Mouse (Mus musculus) heart, embryonic 12.5 days (tissue): ENCODE measurements around the gene Pank3. TPM values are rescaled to one million over a fixed set of nuclear protein-coding genes. Genes with fewer than 3 reads are reported as not detected.
A peak's percentile ranks its signal among the peaks of the same experiment; 100 is the strongest.

Experiments
- ATAC-seq: fragments of 200-750 bp; cut with Nextera tagmentation; 2 replicates; pipeline ENCODE4 v1.8.0; 2017; ENCODE audit warnings: moderate TSS enrichment, moderate library complexity; ENCODE audit not compliant: insufficient number of reproducible peaks, low FRiP score
- H3K27ac ChIP-seq: fragments of 300-500 bp; sonication (generic); 2 replicates; pipeline ENCODE4 v1.5.1; 2016; ENCODE audit warnings: mild to moderate bottlenecking, moderate library complexity; ENCODE audit not compliant: poor library complexity, severe bottlenecking
- H3K27me3 ChIP-seq: fragments of 300-500 bp; sonication (generic); replicated peaks from 2 replicates; pipeline ENCODE4 v1.6.1; 2016; ENCODE audit warnings: mild to moderate bottlenecking, moderate library complexity
- H3K36me3 ChIP-seq: fragments of 300-500 bp; sonication (generic); 2 replicates; pipeline ENCODE4 v1.6.1; 2016; ENCODE audit warnings: mild to moderate bottlenecking, moderate library complexity
- H3K4me1 ChIP-seq: fragments of 300-500 bp; sonication (generic); replicated peaks from 2 replicates; pipeline ENCODE4 v1.6.1; 2016; ENCODE audit warnings: mild to moderate bottlenecking
- H3K4me2 ChIP-seq: fragments of 300-500 bp; sonication (generic); 2 replicates; pipeline ENCODE4 v1.6.1; 2016; ENCODE audit warnings: mild to moderate bottlenecking, moderate library complexity
- H3K4me3 ChIP-seq: fragments of 300-500 bp; sonication (generic); 2 replicates; pipeline ENCODE4 v1.5.1; 2016; ENCODE audit warnings: mild to moderate bottlenecking
- H3K9ac ChIP-seq: fragments of 300-500 bp; sonication (generic); 2 replicates; pipeline ENCODE4 v1.6.1; 2016; ENCODE audit warnings: mild to moderate bottlenecking, moderate library complexity
- H3K9me3 ChIP-seq: fragments of 300-500 bp; sonication (generic); replicated peaks from 2 replicates; pipeline ENCODE4 v1.6.1; 2016; ENCODE audit warnings: mild to moderate bottlenecking, moderate library complexity
- WGBS: fragments of 180-500 bp; shearing (Covaris S2); methylation state at CpG from one replicate; pipeline ENCODE4 v1.1.7; 2016; 5-methylcytosine and 5-hydroxymethylcytosine counted together
- polyA plus RNA-seq: library from polyadenylated mRNA; unstranded; fragments of >200 nt; fragmentation: Nextera tagmentation; extraction: Ambion mirVana; gene quantifications from 2 replicates; pipeline ENCODE4 v1.2.1, GENCODE M21; 2016

The Pank3 gene
- 15.0 and 16.0 TPM in 2 replicates for polyA plus RNA-seq

GRCm38 (mm10) chr11:35769188-35769745 lies at the start of gene Pank3:
Gene Pank3 (plus strand): TSS chr11:35769484.
- H3K4me2 ChIP-seq, result peak within 1 kb of the TSS; percentile 93
- H3K9ac ChIP-seq, result peak within 1 kb of the TSS; percentile 90
- H3K9me3 ChIP-seq, result no peaks in the 10 kb centered on the region
- H3K4me1 ChIP-seq, result peaks cover 14% of the 10 kb centered on the region
- H3K4me3 ChIP-seq, result peak within 1 kb of the TSS; percentile 69
- H3K27me3 ChIP-seq, result peaks cover 8% of the 10 kb centered on the region; the same call in 1 of the 2 replicates
- peak; percentile 99 for ATAC-seq
- H3K36me3 ChIP-seq, result peaks cover 5% of the 10 kb centered on the region
- under 1% methylated on average over 50 of the region's 50 CpGs for WGBS
- peak within 1 kb of the TSS; percentile 89 for H3K27ac ChIP-seq

- Histone ChIP-seq H3K27me3 (0 out of 2 replicates have a peak, but pooled peaks cover 3% of the 10 kb centered on the region), H3K4me2 (no peak overlapping the region), H3K36me3 (no peaks in the 10 kb centered on the region), H3K27ac (no peak overlapping the region), H3K9me3 (no peaks in the 10 kb centered on the region), H3K4me1 (no peaks in the 10 kb centered on the region), H3K9ac (no peak overlapping the region), H3K4me3 (no peak overlapping the region)
- 79% methylated on average over 5 of the region's 5 CpGs for WGBS
- no peak for ATAC-seq
Measured at GRCm38 (mm10) chr11:35723876-35724275, 45.4 kb upstream of the Pank3 start.

DNA sequence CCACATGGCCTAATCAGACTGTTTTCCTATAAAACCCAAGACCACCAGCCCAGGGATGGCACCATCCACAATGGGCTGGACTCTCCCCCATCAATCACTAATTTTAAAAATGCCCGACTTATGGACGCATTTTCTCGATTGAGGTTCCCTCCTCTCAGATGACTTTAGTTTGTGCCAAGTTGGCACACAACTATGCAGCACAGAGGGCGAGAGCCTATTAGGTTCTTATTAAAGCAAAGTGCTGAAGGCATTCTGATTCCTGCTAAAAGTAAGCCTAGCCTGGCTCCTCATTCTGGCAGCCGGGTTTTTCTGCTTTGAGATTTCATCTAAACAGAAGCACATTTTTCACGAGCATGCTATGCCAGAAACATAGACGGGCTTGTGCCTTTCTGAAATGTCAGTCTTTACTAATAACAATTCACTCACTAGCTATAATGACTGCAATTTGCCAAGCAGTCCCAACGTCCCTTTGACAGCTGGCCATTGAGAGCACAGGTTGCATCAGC lies 42.9 kb upstream of the Pank3 start:
- H3K36me3 ChIP-seq, result no peaks in the 10 kb centered on the region
- H3K27me3 ChIP-seq, result no peaks in the 10 kb centered on the region
- no peak for ATAC-seq
- H3K27ac ChIP-seq, result no peak overlapping the region
- no peaks in the 10 kb centered on the region for H3K9me3 ChIP-seq
- H3K4me2 ChIP-seq, result no peak overlapping the region
- whole genome bisulfite sequencing, result 78% methylated on average over 8 of the region's 8 CpGs
- no peaks in the 10 kb centered on the region for H3K4me1 ChIP-seq
- no peak overlapping the region for H3K4me3 ChIP-seq
- no peak overlapping the region for H3K9ac ChIP-seq

DNA sequence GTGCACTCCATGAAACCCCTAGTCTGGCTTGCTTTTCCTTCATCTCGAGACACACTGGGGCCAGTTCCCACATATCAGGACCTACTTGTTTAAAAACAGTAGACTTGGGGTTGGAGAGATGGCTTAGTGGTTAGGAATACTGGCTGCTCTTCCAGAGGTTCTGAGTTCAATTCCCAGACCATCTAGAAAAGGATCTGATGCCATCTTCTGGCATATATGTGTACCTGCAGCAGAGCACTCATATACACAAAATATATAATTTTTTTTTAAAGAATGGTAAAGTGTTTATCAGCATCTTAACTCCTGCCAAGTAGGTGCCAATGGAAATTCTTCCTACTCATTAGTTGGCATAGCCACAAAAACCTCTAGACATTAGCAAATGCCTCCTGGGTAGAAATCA lies 41.1 kb upstream of the Pank3 start:
- WGBS, result 79% methylated on average over 1 of the region's 1 CpGs
- Histone ChIP-seq H3K9me3 (no peaks in the 10 kb centered on the region), H3K27me3 (no peaks in the 10 kb centered on the region), H3K4me1 (no peaks in the 10 kb centered on the region), H3K36me3 (no peaks in the 10 kb centered on the region), H3K4me2 (no peak overlapping the region), H3K4me3 (no peak overlapping the region), H3K9ac (no peak overlapping the region), H3K27ac (no peak overlapping the region)
- ATAC-seq, result no peak

DNA sequence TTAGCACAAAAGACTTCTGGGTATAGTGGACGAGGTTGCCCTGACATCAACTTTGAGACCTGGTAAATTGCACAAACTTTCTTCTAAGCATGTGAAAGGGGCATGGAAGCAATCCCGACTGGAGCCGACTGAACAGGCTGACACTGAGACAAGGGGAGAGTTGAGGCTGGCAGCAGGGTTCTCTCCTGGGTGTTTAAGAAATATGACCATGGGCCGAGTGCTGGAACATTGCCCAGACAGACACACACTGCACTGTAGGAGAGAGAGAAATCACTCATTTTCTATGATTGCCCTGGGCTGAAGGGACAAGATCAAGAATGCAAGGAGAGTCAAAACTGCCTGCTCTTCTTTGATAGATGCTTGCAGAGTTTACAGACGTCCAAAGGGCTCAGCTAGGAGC lies 40.1 kb upstream of the Pank3 start:
- 46% methylated on average over 5 of the region's 5 CpGs for WGBS
- no peak overlapping the region for H3K27ac ChIP-seq
- no peak overlapping the region for H3K4me2 ChIP-seq
- H3K9me3 ChIP-seq, result no peaks in the 10 kb centered on the region
- no peak for ATAC-seq
- H3K4me1 ChIP-seq, result no peaks in the 10 kb centered on the region
- H3K27me3 ChIP-seq, result no peaks in the 10 kb centered on the region
- H3K9ac ChIP-seq, result no peak overlapping the region
- no peak overlapping the region for H3K4me3 ChIP-seq
- no peaks in the 10 kb centered on the region for H3K36me3 ChIP-seq

- Histone ChIP-seq H3K9me3 (no peaks in the 10 kb centered on the region), H3K4me3 (no peak overlapping the region), H3K9ac (no peak overlapping the region), H3K4me2 (no peak overlapping the region), H3K27ac (no peak overlapping the region), H3K4me1 (no peaks in the 10 kb centered on the region), H3K36me3 (no peaks in the 10 kb centered on the region), H3K27me3 (no peaks in the 10 kb centered on the region)
- WGBS, result 36% methylated on average over 1 of the region's 1 CpGs
- ATAC-seq, result no peak
Measured at GRCm38 (mm10) chr11:35732366-35732765, 36.9 kb upstream of the Pank3 start.

DNA sequence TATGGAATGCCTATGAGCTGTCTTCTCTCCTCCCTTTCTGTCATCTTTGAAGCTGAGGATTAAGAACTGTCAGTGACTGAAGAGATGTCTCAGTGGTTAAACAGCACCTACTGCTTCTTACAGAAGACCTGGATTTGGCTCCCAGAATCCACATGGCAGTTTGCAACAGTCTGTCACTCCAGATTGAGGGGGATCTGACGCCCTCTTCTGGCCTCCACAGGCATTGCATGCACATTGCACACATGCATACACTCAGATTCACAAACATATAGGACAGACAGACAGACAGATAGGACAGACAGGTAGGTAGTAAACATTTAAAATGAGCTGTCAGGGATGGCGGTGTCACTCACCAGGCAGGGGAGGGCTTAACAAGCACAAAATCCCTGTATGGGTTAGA lies 32.5 kb upstream of the Pank3 start:
- H3K27me3 ChIP-seq, result no peaks in the 10 kb centered on the region
- H3K27ac ChIP-seq, result no peak overlapping the region
- H3K4me1 ChIP-seq, result no peaks in the 10 kb centered on the region
- H3K9me3 ChIP-seq, result no peaks in the 10 kb centered on the region
- ATAC-seq, result no peak
- no peaks in the 10 kb centered on the region for H3K36me3 ChIP-seq
- no peak overlapping the region for H3K4me3 ChIP-seq
- WGBS, result 67% methylated on average over 2 of the region's 2 CpGs
- H3K9ac ChIP-seq, result no peak overlapping the region
- no peak overlapping the region for H3K4me2 ChIP-seq

- ATAC-seq, result no peak
- H3K4me1 ChIP-seq, result no peaks in the 10 kb centered on the region
- no peaks in the 10 kb centered on the region for H3K36me3 ChIP-seq
- H3K9ac ChIP-seq, result no peak overlapping the region
- no peak overlapping the region for H3K27ac ChIP-seq
- no peak overlapping the region for H3K4me2 ChIP-seq
- 95% methylated on average over 2 of the region's 2 CpGs for WGBS
- no peaks in the 10 kb centered on the region for H3K27me3 ChIP-seq
- H3K4me3 ChIP-seq, result no peak overlapping the region
- no peaks in the 10 kb centered on the region for H3K9me3 ChIP-seq
Measured at GRCm38 (mm10) chr11:35737262-35737661, 32.0 kb upstream of the Pank3 start.

- WGBS, result 81% methylated on average over 3 of the region's 3 CpGs
- Histone ChIP-seq H3K4me1 (no peaks in the 10 kb centered on the region), H3K36me3 (no peaks in the 10 kb centered on the region), H3K9me3 (0 out of 2 replicates have a peak, but pooled peaks cover 7% of the 10 kb centered on the region), H3K27me3 (no peaks in the 10 kb centered on the region), H3K4me3 (no peak overlapping the region), H3K9ac (no peak overlapping the region), H3K4me2 (no peak overlapping the region), H3K27ac (no peak overlapping the region)
- no peak for ATAC-seq
Measured at GRCm38 (mm10) chr11:35738102-35738501, 31.2 kb upstream of the Pank3 start.

GRCm38 (mm10) chr11:35743586-35743985 lies 25.7 kb upstream of the Pank3 start:
- Histone ChIP-seq H3K27me3 (no peaks in the 10 kb centered on the region), H3K4me3 (no peak overlapping the region), H3K9me3 (0 out of 2 replicates have a peak, but pooled peaks cover 11% of the 10 kb centered on the region), H3K4me2 (no peak overlapping the region), H3K27ac (no peak overlapping the region), H3K4me1 (no peaks in the 10 kb centered on the region), H3K36me3 (no peaks in the 10 kb centered on the region), H3K9ac (no peak overlapping the region)
- no peak for ATAC-seq
- 85% methylated on average over 6 of the region's 6 CpGs for WGBS

- Histone ChIP-seq H3K36me3 (no peaks in the 10 kb centered on the region), H3K9me3 (0 out of 2 replicates have a peak, but pooled peaks cover 11% of the 10 kb centered on the region), H3K4me2 (no peak overlapping the region), H3K4me1 (no peaks in the 10 kb centered on the region), H3K4me3 (no peak overlapping the region), H3K9ac (no peak overlapping the region), H3K27me3 (no peaks in the 10 kb centered on the region), H3K27ac (no peak overlapping the region)
- no peak for ATAC-seq
- 71% methylated on average over 6 of the region's 6 CpGs for WGBS
Measured at GRCm38 (mm10) chr11:35744571-35744970, 24.7 kb upstream of the Pank3 start.

DNA sequence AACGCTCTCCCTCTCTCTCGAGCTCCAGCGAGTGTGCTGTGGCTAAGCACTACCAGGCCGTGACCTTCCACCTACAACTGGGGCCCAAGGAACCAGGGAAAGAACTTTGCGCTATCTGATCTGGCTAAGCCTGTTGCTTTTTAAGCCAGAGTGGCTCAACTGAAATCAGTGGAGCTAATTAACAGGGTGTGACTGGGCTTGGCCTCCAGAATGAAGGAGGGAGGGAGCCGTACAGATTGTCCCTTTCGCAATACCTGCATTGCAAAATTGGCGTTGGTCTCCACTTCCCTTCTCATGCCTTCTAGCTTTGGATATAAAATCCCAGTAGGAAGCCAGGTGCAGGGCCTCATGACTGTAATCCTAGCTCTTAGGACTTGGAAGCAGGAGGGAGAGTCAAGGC lies 18.7 kb upstream of the Pank3 start:
- H3K4me1 ChIP-seq, result no peaks in the 10 kb centered on the region
- 72% methylated on average over 8 of the region's 8 CpGs for WGBS
- no peaks in the 10 kb centered on the region for H3K27me3 ChIP-seq
- H3K4me3 ChIP-seq, result no peak overlapping the region
- no peaks in the 10 kb centered on the region for H3K9me3 ChIP-seq
- no peak overlapping the region for H3K4me2 ChIP-seq
- no peak for ATAC-seq
- H3K9ac ChIP-seq, result no peak overlapping the region
- no peaks in the 10 kb centered on the region for H3K36me3 ChIP-seq
- H3K27ac ChIP-seq, result no peak overlapping the region
